Mouse (Mus musculus) midbrain, embryonic 14.5 days (tissue): ENCODE results near the gene 2810004N23Rik. TPM values are rescaled to one million over a fixed set of nuclear protein-coding genes. Genes with fewer than 3 reads are reported as not detected.

ENCODE experiments used
- ATAC-seq: fragments of 200-750 bp; cut with Nextera tagmentation; 2 replicates; pipeline ENCODE4 v1.8.0; 2017; ENCODE audit warnings: moderate number of reproducible peaks, moderate library complexity; ENCODE audit not compliant: low FRiP score, low TSS enrichment
- DNase-seq: peaks from one replicate; pipeline ENCODE4 v3.0.0-alpha.2; 2015
- H3K27ac ChIP-seq: fragments of 300-500 bp; sonication (generic); replicated peaks from 2 replicates; pipeline ENCODE4 v1.5.1; 2014; ENCODE audit warnings: mild to moderate bottlenecking, low read depth, low read length, moderate library complexity
- H3K27me3 ChIP-seq: fragments of 300-500 bp; sonication (generic); 2 replicates; pipeline ENCODE4 v1.6.1; 2014; ENCODE audit warnings: low read length, control low read depth, mixed read lengths; ENCODE audit not compliant: control insufficient read depth, insufficient read depth
- H3K36me3 ChIP-seq: fragments of 300-500 bp; sonication (generic); 2 replicates; pipeline ENCODE4 v1.6.1; 2014; ENCODE audit warnings: low read length, control low read depth; ENCODE audit not compliant: control insufficient read depth, insufficient read depth
- H3K4me1 ChIP-seq: fragments of 300-500 bp; sonication (generic); 2 replicates; pipeline ENCODE4 v1.6.1; 2014; ENCODE audit warnings: mild to moderate bottlenecking, antibody characterized with exemption, low read length, control low read depth; ENCODE audit not compliant: control insufficient read depth, insufficient read depth
- H3K4me2 ChIP-seq: fragments of 300-500 bp; sonication (generic); 2 replicates; pipeline ENCODE4 v1.6.1; 2014; ENCODE audit warnings: mild to moderate bottlenecking, low read length, moderate library complexity
- H3K4me3 ChIP-seq: fragments of 300-500 bp; sonication (generic); replicated peaks from 2 replicates; pipeline ENCODE4 v1.5.1; 2014; ENCODE audit warnings: low read depth, low read length
- H3K9ac ChIP-seq: fragments of 300-500 bp; sonication (generic); replicated peaks from 2 replicates; pipeline ENCODE4 v1.6.1; 2014; ENCODE audit warnings: mild to moderate bottlenecking, low read length, moderate library complexity
- H3K9me3 ChIP-seq: fragments of 300-500 bp; sonication (generic); 2 replicates; pipeline ENCODE4 v1.6.1; 2016; ENCODE audit warnings: low read length, control low read depth, mixed read lengths; ENCODE audit not compliant: control insufficient read depth
- WGBS: fragments of 180-500 bp; shearing (Covaris S2); extraction: QIAGEN DNeasy Blood & Tissue Kit; methylation state at CpG from one replicate; pipeline ENCODE4 v1.1.7; 2014; 5-methylcytosine and 5-hydroxymethylcytosine counted together
- polyA plus RNA-seq: library from polyadenylated mRNA; unstranded; fragments of >200 nt; fragmentation: Nextera tagmentation; extraction: Ambion mirVana; gene quantifications from 2 replicates; pipeline ENCODE4 v1.2.1, GENCODE M21; 2014

The 2810004N23Rik gene
- polyA plus RNA-seq, 1 experiment from 2014 or later: 24.2 TPM

- Histone ChIP-seq H3K4me2 (no peak overlapping the region), H3K27me3 (no peaks in the 10 kb centered on the region), H3K9ac (no peak overlapping the region), H3K4me1 (peaks cover 10% of the 10 kb centered on the region; the same call in 1 of the 2 replicates), H3K36me3 (peaks cover 6% of the 10 kb centered on the region; the same call in 1 of the 2 replicates), H3K9me3 (no peaks in the 10 kb centered on the region), H3K4me3 (no peak overlapping the region), H3K27ac (no peak overlapping the region)
- ATAC-seq: no peak
- 43% methylated on average over 2 of the region's 2 CpGs for whole genome bisulfite sequencing
- no peak for DNase-seq
These were observed 53.5 kb downstream of the 2810004N23Rik start for GRCm38 (mm10) chr8:124809419-124809818.

- H3K36me3 ChIP-seq: peaks cover 11% of the 10 kb centered on the region; the same call in 1 of the 2 replicates
- no peaks in the 10 kb centered on the region for H3K9me3 ChIP-seq
- 84% methylated on average over 4 of the region's 4 CpGs for WGBS
- no peaks in the 10 kb centered on the region for H3K27me3 ChIP-seq
- DNase-seq: no peak
- H3K4me2 ChIP-seq: no peak overlapping the region
- H3K9ac ChIP-seq: no peak overlapping the region
- no peak for ATAC-seq
- H3K27ac ChIP-seq: no peak overlapping the region
- peaks cover 6% of the 10 kb centered on the region; the same call in 1 of the 2 replicates for H3K4me1 ChIP-seq
- no peak overlapping the region for H3K4me3 ChIP-seq
These were observed 56.9 kb downstream of the 2810004N23Rik start for GRCm38 (mm10) chr8:124805990-124806389.

GRCm38 (mm10) chr8:124803824-124804702, 58.9 kb downstream of the 2810004N23Rik start:
- DNase-seq: no peak
- 62% methylated on average over 12 of the region's 12 CpGs for WGBS
- ATAC-seq: no peak
- H3K4me1 ChIP-seq: no peaks in the 10 kb centered on the region
- no peak overlapping the region for H3K4me2 ChIP-seq
- no peaks in the 10 kb centered on the region for H3K9me3 ChIP-seq
- no peak overlapping the region for H3K27ac ChIP-seq
- no peak overlapping the region for H3K9ac ChIP-seq
- H3K4me3 ChIP-seq: no peak overlapping the region
- H3K36me3 ChIP-seq: peaks cover 11% of the 10 kb centered on the region; the same call in 1 of the 2 replicates
- H3K27me3 ChIP-seq: no peaks in the 10 kb centered on the region

- Histone ChIP-seq H3K36me3 (peaks cover 11% of the 10 kb centered on the region; the same call in 1 of the 2 replicates), H3K4me1 (peaks cover 21% of the 10 kb centered on the region), H3K27ac (no peak overlapping the region), H3K4me2 (no peak overlapping the region), H3K4me3 (no peak overlapping the region), H3K27me3 (peaks cover 5% of the 10 kb centered on the region; the same call in 1 of the 2 replicates), H3K9me3 (no peaks in the 10 kb centered on the region), H3K9ac (no peak overlapping the region)
- ATAC-seq (no peak), DNase-seq (no peak)
- WGBS: 47% methylated on average over 11 of the region's 11 CpGs
These were observed 62.4 kb downstream of the 2810004N23Rik start for GRCm38 (mm10) chr8:124800542-124800941.

- WGBS: 74% methylated on average over 8 of the region's 8 CpGs
- H3K4me3 ChIP-seq: peak overlapping the region; percentile 83
- H3K4me2 ChIP-seq: peak overlapping the region; percentile 68
- no peak for ATAC-seq
- H3K4me1 ChIP-seq: peaks cover 41% of the 10 kb centered on the region
- H3K27ac ChIP-seq: no peak overlapping the region
- peaks cover 11% of the 10 kb centered on the region; the same call in 1 of the 2 replicates for H3K27me3 ChIP-seq
- no peaks in the 10 kb centered on the region for H3K9me3 ChIP-seq
- no peak for DNase-seq
- H3K36me3 ChIP-seq: no peaks in the 10 kb centered on the region
- H3K9ac ChIP-seq: peak overlapping the region; percentile 84; the same call in 1 of the 2 replicates
These were observed 67.0 kb downstream of the 2810004N23Rik start for GRCm38 (mm10) chr8:124795781-124796488.

GRCm38 (mm10) chr8:124794486-124794780, 68.5 kb downstream of the 2810004N23Rik start:
- peaks cover 41% of the 10 kb centered on the region for H3K4me1 ChIP-seq
- H3K4me3 ChIP-seq: peak overlapping the region; percentile 83
- peak overlapping the region; percentile 97 for H3K27ac ChIP-seq
- ATAC-seq (peak; percentile 21), DNase-seq (peak; percentile 91)
- peaks cover 14% of the 10 kb centered on the region; the same call in 1 of the 2 replicates for H3K27me3 ChIP-seq
- no peaks in the 10 kb centered on the region for H3K36me3 ChIP-seq
- no peaks in the 10 kb centered on the region for H3K9me3 ChIP-seq
- H3K4me2 ChIP-seq: peak overlapping the region; percentile 68
- under 1% methylated on average over 25 of the region's 25 CpGs for WGBS
- peak overlapping the region; percentile 84 for H3K9ac ChIP-seq

GRCm38 (mm10) chr8:124793661-124794485, 69.0 kb downstream of the 2810004N23Rik start:
- H3K27me3 ChIP-seq: peaks cover 14% of the 10 kb centered on the region; the same call in 1 of the 2 replicates
- H3K27ac ChIP-seq: peak overlapping the region; percentile 97
- WGBS: under 1% methylated on average over 71 of the region's 81 CpGs
- no peaks in the 10 kb centered on the region for H3K36me3 ChIP-seq
- H3K9ac ChIP-seq: peak overlapping the region; percentile 84
- peaks cover 41% of the 10 kb centered on the region for H3K4me1 ChIP-seq
- peak; percentile 73 for DNase-seq
- H3K4me3 ChIP-seq: peak overlapping the region; percentile 83
- peak; percentile 12 for ATAC-seq
- peak overlapping the region; percentile 68 for H3K4me2 ChIP-seq
- H3K9me3 ChIP-seq: no peaks in the 10 kb centered on the region

- DNase-seq (peak; percentile 87), ATAC-seq (peak; percentile 80)
These were observed 69.7 kb downstream of the 2810004N23Rik start for GRCm38 (mm10) chr8:124793172-124793651.

More at GRCm38 (mm10) chr8:124793172-124793651, 69.7 kb downstream of the 2810004N23Rik start:
- WGBS: under 1% methylated on average over 47 of the region's 51 CpGs
- H3K9ac ChIP-seq: peak overlapping the region; percentile 84
- no peaks in the 10 kb centered on the region for H3K9me3 ChIP-seq
- peaks cover 17% of the 10 kb centered on the region; the same call in 1 of the 2 replicates for H3K27me3 ChIP-seq
- H3K4me3 ChIP-seq: peak overlapping the region; percentile 83
- H3K4me1 ChIP-seq: peaks cover 41% of the 10 kb centered on the region
- peak overlapping the region; percentile 97 for H3K27ac ChIP-seq
- no peaks in the 10 kb centered on the region for H3K36me3 ChIP-seq
- peak overlapping the region; percentile 68 for H3K4me2 ChIP-seq
